Mouse (Mus musculus) CD4-positive, CD25-positive, alpha-beta regulatory T cell, adult 4 months (primary cell): ENCODE data around the gene Rgs10. TPM values are rescaled to one million over a fixed set of nuclear protein-coding genes. Genes with fewer than 3 reads are reported as not detected.
"Not testable (repeated sequence)": the region's sequence is repeated elsewhere in the genome, so short reads cannot be mapped to it uniquely, and the experiment has no call there.

Experiments
- ATAC-seq: one replicate; pipeline ENCODE4 v1.8.0; 2017
- polyA plus RNA-seq, 2 experiments: library from polyadenylated mRNA; unstranded; fragments of 100-300 nt; shearing (Covaris generic); gene quantifications; one replicate each; pipeline ENCODE4 v1.2.1; 2017

Rgs10 gene
- polyA plus RNA-seq, 2 experiments from 2014 or later: 541 to 576 TPM

DNA sequence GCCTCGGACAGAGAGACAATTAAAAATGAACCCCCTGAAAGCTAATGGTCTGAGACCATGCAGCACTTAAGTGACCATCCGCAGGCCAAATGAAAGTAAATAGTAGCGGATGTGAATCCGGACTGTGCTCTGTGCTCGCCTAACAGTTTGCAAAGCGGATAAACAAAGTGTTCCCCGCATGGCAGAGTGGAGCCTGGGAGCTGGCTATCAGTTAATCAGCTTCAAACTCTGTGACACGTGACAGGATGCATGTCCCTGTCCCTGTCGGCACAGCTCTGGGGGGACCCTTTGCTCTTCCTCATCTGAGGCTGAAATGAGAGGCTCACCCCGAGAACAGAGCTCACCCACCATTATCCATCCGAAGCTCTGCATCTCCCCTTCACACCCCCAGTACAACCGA, 49.2 kb downstream of the Rgs10 start:
- ATAC-seq: peak; percentile 31

- peak; percentile 65 for ATAC-seq
Observed at GRCm38 (mm10) chr7:128368828-128369227, 49.7 kb downstream of the Rgs10 start.

GRCm38 (mm10) chr7:128366654-128367053, 51.9 kb downstream of the Rgs10 start:
- ATAC-seq: no peak

DNA sequence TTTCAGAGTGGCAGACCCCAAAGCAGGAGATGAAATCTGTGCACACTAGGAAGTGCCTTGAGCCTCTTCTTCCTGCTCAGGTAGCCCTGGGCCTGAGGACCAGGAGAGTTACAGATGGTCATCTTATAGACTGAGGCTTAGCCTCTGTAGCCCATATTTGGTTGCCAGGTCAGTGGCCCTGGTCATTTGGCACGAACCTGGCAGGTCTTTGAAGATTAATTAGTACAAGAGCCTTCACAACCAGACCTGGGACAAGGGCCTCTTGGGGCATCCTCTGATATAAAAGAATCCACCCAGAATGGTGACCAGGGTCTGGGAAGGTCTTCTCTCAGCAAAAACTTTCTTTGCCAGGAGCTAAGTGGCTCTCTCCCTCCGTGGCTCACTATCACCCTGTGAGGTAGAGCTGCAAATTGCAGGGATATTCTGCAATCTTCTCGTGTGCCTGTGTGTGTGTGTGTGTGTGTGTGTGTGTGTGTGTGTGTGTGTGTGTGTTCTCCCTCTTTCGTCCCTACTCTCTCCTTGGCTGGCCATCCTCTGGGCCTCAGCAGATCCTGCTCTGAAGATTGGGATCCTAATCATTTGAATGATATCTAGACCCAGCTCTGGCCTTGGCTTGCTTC, 53.4 kb downstream of the Rgs10 start:
- ATAC-seq: no peak

- ATAC-seq: no peak
Observed at GRCm38 (mm10) chr7:128364526-128364925, 54.0 kb downstream of the Rgs10 start.

DNA sequence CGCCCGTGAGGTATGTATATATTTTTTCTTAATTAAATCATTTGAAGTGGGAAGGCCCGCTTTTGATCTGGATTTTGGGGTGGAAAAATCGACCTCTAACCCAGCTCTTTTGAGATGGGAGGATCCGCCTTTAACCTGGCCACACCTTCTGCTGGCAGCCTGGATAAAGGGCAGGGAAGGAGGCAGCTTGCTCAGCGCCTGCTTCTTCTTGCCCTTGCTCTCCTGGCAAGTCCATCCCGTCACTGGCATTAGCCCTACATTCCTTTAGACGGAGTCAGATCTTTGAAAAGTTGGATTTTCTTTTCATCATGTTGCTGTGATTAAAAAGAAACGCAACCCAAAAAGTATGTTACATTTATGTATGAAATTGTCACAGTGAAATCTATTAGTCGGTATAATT, 54.8 kb downstream of the Rgs10 start:
- ATAC-seq: no peak

DNA sequence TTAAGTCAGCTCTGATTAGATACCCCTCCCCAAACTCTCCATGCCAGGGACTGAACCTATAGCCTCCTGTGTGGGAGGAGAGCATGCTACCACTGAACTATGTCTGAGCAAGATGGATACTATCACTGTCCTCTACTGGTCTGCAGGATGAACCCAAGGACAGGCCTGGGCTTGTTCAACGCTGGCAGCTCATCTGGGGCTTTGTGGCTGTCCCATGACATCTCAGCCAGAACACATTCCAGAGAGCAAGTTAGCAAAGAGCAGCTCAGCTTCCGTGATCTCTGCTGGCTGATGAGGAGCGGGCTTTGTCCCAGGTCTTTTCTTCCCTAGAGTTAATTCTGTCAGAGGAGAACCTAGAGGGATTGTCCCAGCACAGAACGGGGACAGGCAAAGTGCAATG, 55.6 kb downstream of the Rgs10 start:
- no peak for ATAC-seq

DNA sequence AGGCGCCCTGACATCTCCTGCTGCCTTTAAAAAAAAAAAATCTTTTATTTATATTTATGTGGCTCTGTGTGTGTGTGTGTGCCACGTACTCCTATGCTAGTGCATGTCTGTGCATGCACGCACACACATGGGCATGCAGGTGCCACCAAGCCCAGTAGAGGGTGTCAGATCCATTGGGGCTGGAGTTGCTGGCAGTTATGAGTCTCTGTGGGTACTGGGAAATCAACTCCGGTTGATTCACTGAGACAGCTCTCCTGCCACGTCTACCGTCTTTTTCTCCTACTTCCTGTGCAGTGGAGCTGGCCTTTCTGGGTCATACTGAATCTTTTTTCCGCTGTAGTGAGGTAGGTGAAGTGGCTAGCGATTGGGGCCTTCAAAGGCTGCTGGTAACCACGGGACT, 58.8 kb downstream of the Rgs10 start:
- ATAC-seq: peak; percentile 81

- no peak for ATAC-seq
Observed at GRCm38 (mm10) chr7:128359164-128359563, 59.4 kb downstream of the Rgs10 start.

- no peak for ATAC-seq
Observed at GRCm38 (mm10) chr7:128358741-128359140, 59.8 kb downstream of the Rgs10 start.

DNA sequence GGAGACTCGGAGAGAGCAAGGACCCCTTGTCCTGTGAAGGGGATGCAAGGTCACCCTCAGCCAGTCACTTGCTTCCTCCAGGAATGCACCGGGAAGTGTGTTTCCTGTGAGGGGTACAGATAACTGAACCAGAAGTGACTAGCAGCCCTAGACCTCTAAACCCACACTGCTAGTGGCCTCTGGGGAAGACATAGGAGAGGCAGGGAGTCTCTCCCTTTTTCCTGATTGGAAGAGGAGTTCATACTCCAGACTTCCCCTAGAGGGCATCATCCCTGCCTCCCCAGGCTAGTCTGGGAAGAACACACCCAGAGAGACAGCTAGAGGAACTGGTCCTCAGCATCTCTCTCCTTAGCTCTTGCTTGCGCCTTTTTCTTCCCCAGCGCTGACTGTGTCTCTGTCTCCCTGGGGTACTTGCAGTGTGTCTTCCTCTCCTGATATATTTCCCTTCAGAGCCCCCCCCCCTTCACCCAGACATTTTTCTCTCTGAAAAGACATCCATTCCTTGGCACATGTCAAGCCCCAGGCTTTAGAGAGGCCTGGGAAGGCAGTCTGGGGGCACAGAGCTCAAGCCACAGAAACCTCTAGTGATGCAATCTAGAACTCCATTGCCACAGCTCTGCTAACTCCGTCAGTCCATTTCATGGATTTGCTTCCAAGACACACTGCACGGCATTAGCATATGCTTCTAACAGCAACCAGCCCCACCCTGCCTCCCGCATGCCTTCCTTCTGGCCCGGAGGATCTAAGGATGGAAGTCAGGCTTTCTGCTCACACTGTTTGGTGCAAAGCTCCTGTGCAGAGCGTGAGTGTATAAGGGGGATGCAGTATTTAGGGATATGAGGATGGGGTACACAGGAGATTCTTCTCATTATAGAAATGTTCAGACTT, 61.4 kb downstream of the Rgs10 start:
- ATAC-seq: no peak

DNA sequence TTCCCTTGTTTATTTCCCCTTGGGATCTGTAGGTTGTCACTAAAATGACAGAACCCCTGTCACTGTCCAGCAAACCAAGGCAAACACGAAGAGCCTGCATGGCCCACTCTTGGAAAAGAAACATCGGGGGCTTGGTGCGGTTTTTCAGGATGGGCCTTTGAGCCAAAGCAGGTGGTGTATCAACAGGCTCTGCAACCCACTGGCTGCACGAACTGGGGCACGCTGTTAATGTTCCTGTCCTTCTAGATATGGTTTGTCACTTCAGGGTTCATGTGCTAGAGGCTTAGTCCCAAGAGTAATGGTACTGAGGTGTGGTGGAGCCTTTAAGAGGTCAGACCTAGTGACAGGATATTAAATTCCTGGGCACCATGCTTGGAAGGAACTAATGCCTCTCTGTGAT, 63.1 kb downstream of the Rgs10 start:
- ATAC-seq: no peak

DNA sequence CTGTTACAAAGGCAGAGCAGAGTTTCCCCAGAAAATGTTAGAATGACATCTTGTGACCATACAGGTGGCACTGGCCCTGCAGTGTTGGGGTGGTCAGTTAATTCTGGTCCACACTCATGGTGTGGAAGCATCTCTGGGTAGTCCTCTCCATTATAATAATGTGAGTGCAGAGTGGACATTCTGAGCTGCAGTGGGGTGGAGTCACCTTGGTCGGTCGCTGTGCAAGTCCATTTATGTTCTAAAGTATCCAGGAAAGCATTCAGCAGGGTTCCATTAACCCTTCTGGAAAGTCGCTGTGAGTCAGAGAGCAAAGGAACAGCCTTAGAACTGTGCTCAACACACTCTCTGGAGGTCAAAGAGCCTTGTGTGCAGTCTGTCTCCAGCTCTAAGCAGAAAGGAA, 65.8 kb downstream of the Rgs10 start:
- no peak for ATAC-seq

GRCm38 (mm10) chr7:128351176-128351575, 67.4 kb downstream of the Rgs10 start:
- ATAC-seq: no peak

GRCm38 (mm10) chr7:128350316-128350715, 68.2 kb downstream of the Rgs10 start:
- ATAC-seq: no peak

DNA sequence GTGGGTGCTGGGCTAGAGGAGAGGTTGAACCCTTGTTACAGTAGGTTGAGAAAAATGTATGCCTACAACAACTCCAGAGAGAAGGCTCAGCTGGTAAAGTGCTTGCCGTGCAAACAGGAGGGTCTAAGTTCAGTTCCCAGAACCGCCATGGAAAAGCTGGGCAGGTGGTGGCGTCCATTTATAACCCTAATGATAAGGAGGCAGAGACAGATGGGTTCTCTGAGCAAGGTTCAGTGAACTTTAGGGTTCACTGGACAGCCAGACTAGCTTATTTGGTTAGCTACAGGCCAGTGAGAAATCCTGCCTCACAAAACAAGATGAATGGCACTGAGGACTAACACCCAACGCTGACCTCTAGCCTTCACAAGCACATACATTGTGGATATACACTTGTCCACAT, 68.8 kb downstream of the Rgs10 start:
- ATAC-seq: no peak

DNA sequence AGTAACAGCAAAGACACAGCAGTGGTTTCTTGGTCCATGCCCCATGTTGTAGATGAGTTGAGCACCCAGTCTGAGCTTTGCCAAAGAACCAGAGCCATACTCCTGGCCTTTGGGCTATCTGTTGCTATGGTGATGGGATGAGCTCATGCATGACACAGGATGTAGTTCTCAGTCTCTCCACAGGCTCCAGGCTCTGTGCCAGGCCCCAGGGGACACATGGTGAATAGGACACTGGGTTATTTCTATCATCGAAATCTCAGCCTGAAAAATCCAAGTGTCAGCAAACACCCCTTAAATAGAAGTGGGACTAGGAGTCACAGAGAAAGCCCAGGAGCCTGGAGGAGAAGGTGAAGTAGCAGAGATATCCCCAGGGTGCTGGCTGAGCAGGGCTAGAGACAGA, 70.0 kb downstream of the Rgs10 start:
- peak; percentile 51 for ATAC-seq

DNA sequence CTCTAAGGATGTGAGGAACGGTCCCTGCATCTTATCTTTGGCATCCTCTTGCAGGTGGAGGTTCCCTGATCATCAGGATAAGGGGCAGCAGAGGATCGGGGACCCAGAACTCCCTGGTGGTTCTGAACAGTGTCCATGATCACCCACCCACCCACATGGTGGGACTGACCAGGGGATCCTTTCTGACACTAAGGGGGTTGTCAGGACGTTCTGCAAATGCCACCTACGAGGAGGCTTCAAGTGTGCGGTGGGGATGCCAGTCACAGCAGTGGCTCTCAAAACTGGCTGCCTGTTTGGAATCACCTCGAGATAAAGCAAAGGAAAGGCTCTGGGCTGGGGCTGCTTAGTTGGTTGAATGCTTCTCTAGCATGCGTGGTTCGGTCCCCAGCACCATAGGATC, 71.6 kb downstream of the Rgs10 start:
- no peak for ATAC-seq

GRCm38 (mm10) chr7:128346522-128346921, 72.0 kb downstream of the Rgs10 start:
- peak; percentile 45 for ATAC-seq

GRCm38 (mm10) chr7:128345691-128346090, 72.9 kb downstream of the Rgs10 start:
- no peak for ATAC-seq

- ATAC-seq: no peak
Observed at GRCm38 (mm10) chr7:128344928-128345653, 73.5 kb downstream of the Rgs10 start.

- ATAC-seq: no peak
Observed at GRCm38 (mm10) chr7:128344488-128344887, 74.1 kb downstream of the Rgs10 start.

- not testable (repeated sequence) for ATAC-seq
Observed at GRCm38 (mm10) chr7:128342691-128343090, 75.9 kb downstream of the Rgs10 start.
